Mouse (Mus musculus): Measurements from ENCODE around the gene Nf2. TPM values are rescaled to one million over a fixed set of nuclear protein-coding genes. Genes with fewer than 3 reads are reported as not detected.
A peak's percentile ranks its signal among the peaks of the same experiment; 100 is the strongest.
"Not testable (repeated sequence)": the region's sequence is repeated elsewhere in the genome, so short reads cannot be mapped to it uniquely, and the experiment has no call there.

The Nf2 gene
- polyA plus RNA-seq, 1 experiment from 2014 or later: 68.1 TPM

DNA sequence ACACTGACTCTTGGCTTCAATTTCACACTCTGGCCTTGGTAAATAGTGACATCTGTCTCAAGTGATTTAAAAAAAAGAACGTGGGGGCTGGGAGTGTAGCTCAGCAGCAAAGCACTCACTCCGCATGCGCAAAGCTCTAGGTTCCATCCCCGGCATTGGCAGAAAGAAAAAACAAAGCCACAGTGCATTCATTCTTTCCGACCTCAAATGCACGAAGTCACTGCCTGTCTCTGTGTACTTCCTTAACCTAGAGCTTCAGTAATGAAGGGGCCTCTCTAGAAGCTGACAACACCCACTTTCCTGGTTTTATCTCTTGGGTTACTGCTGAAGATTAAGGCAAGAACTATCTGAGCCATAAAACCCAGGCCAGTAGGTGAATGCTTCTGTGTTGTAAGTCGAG, 45.4 kb downstream of the Nf2 start:
- H3K9ac ChIP-seq (ENCODE audit: low read depth, low read length): no peak overlapping the region
- H3K36me3 ChIP-seq (ENCODE audit: control insufficient read depth, insufficient read depth, low read length): no peaks in the 10 kb centered on the region
- H3K27me3 ChIP-seq (replicated peaks; ENCODE audit: control insufficient read depth, insufficient read depth, low read length): no peaks in the 10 kb centered on the region
- ATAC-seq: no peak
- no peak overlapping the region for H3K4me3 ChIP-seq (ENCODE audit: low read length)
- peak overlapping the region; percentile 62 for H3K27ac ChIP-seq (ENCODE audit: low read depth, low read length)
- 47% methylated on average over 7 of the region's 7 CpGs for WGBS
- H3K4me2 ChIP-seq (ENCODE audit: low read length): no peak overlapping the region
- H3K4me1 ChIP-seq (ENCODE audit: control insufficient read depth, insufficient read depth, low read depth, low read length): peaks cover 11% of the 10 kb centered on the region
- H3K9me3 ChIP-seq (ENCODE audit: control insufficient read depth, low read length): no peaks in the 10 kb centered on the region

DNA sequence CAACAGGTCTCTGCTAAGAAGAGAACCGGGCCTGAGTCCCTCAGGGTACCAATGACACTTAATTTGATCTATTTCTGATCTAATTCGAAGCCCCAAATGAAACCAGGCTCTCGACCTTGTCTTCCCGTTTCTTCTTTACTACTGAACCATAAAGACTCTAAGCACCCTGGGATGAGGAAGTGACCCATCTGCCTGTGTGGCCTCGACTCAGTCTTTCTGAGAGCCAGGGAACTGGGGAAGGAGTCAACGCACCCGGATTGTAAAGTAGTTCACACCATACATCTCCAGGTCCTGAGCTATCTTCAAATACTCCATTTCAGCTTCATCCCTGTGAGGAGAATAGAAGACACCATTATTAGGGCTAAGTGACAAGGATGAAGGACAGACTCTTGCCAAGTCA, 45.9 kb downstream of the Nf2 start:
- ATAC-seq: peak; percentile 73

DNA sequence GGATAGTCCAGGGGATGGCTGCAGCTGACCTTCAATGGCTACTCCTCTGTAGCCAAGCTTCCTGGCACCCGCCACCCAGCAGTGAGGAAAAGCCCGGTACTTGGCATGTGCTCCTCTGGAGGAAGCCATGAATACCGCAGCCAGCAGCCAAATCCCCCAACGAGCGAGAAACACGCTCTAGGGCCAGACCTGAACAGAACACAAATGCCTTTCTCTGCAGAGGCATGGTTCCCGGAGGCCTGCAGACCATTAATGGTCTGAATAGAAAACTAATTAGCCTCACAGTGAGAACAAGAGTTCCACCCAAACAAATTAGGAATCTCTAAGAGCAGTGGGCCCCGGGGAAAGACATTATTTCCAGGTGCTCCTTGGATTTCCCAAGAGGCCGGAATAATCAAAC, 46.3 kb downstream of the Nf2 start:
- no peak overlapping the region for H3K4me2 ChIP-seq (ENCODE audit: low read length)
- 40% methylated on average over 9 of the region's 9 CpGs for WGBS
- no peaks in the 10 kb centered on the region for H3K27me3 ChIP-seq (replicated peaks; ENCODE audit: control insufficient read depth, insufficient read depth, low read length)
- no peak overlapping the region for H3K9ac ChIP-seq (ENCODE audit: low read depth, low read length)
- H3K9me3 ChIP-seq (ENCODE audit: control insufficient read depth, low read length): no peaks in the 10 kb centered on the region
- ATAC-seq: peak; percentile 96
- H3K4me3 ChIP-seq (ENCODE audit: low read length): no peak overlapping the region
- peak overlapping the region; percentile 62 for H3K27ac ChIP-seq (ENCODE audit: low read depth, low read length)
- H3K4me1 ChIP-seq (ENCODE audit: control insufficient read depth, insufficient read depth, low read depth, low read length): peaks cover 11% of the 10 kb centered on the region
- no peaks in the 10 kb centered on the region; the same call in 1 of the 2 replicates for H3K36me3 ChIP-seq (ENCODE audit: control insufficient read depth, insufficient read depth, low read length)

More for the DNA sequence above, 45.9 kb downstream of the Nf2 start:
- Histone ChIP-seq H3K4me1 (ENCODE audit: control insufficient read depth, insufficient read depth, low read depth, low read length) (peaks cover 11% of the 10 kb centered on the region), H3K27ac (ENCODE audit: low read depth, low read length) (peak overlapping the region; percentile 62), H3K4me2 (ENCODE audit: low read length) (no peak overlapping the region), H3K36me3 (ENCODE audit: control insufficient read depth, insufficient read depth, low read length) (no peaks in the 10 kb centered on the region), H3K27me3 (replicated peaks; ENCODE audit: control insufficient read depth, insufficient read depth, low read length) (no peaks in the 10 kb centered on the region), H3K9me3 (ENCODE audit: control insufficient read depth, low read length) (no peaks in the 10 kb centered on the region), H3K9ac (ENCODE audit: low read depth, low read length) (no peak overlapping the region), H3K4me3 (ENCODE audit: low read length) (no peak overlapping the region)
- WGBS: 40% methylated on average over 7 of the region's 7 CpGs

DNA sequence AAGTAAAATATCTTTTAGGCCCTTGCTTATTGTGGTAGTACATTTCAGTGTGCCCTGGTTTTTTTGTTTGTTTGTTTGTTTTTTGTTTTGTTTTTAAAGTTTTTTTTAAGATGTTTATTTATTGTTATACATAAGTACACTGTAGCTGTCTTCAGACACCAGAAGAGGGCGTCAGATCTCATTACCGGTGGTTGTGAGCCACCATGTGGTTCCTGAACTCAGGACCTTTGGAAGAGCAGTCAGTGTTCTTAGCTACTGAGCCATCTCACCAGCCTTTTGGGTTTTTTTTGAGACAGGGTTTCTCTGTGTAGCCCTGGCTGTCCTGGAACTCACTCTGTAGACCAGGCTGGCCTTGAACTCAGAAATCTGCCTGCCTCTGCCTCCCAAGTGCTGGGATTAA, 46.9 kb downstream of the Nf2 start:
- not testable (repeated sequence) for H3K9me3 ChIP-seq (ENCODE audit: control insufficient read depth, low read length)
- 94% methylated on average over 2 of the region's 2 CpGs for WGBS

DNA sequence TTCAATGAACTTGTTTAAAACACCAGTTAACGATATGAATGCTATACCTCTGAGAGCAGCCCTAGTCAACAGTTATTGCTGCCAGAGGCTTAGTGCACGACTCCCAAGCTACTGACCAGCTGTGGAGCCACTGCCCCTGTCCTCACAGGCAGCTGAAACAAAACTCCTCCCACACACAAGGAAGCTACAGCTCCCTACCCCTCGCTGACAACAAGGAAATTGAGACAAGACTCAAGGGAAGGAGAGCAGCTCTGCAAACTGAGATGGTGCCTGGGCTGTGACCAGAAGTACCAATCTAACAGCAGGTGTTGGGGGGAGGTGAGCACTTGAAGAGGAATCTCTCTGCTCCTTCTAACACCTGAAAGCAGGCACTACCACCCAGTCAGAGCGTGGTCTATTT, 48.7 kb downstream of the Nf2 start:
- no peak for ATAC-seq
- Histone ChIP-seq H3K9ac (ENCODE audit: low read depth, low read length) (no peak overlapping the region), H3K4me1 (ENCODE audit: control insufficient read depth, insufficient read depth, low read depth, low read length) (peaks cover 11% of the 10 kb centered on the region), H3K27me3 (replicated peaks; ENCODE audit: control insufficient read depth, insufficient read depth, low read length) (no peaks in the 10 kb centered on the region), H3K36me3 (ENCODE audit: control insufficient read depth, insufficient read depth, low read length) (peaks cover 4% of the 10 kb centered on the region; the same call in 1 of the 2 replicates), H3K4me3 (ENCODE audit: low read length) (no peak overlapping the region), H3K4me2 (ENCODE audit: low read length) (no peak overlapping the region), H3K9me3 (ENCODE audit: control insufficient read depth, low read length) (no peaks in the 10 kb centered on the region), H3K27ac (ENCODE audit: low read depth, low read length) (no peak overlapping the region)
- 65% methylated on average over 4 of the region's 4 CpGs for WGBS

More for the DNA sequence above, 46.9 kb downstream of the Nf2 start:
- not testable (repeated sequence) for H3K27ac ChIP-seq (ENCODE audit: low read depth, low read length); H3K36me3 ChIP-seq (ENCODE audit: control insufficient read depth, insufficient read depth, low read length); ATAC-seq; H3K4me3 ChIP-seq (ENCODE audit: low read length); H3K4me2 ChIP-seq (ENCODE audit: low read length); H3K9ac ChIP-seq (ENCODE audit: low read depth, low read length); H3K27me3 ChIP-seq (replicated peaks; ENCODE audit: control insufficient read depth, insufficient read depth, low read length)
- peaks cover 11% of the 10 kb centered on the region for H3K4me1 ChIP-seq (ENCODE audit: control insufficient read depth, insufficient read depth, low read depth, low read length)

DNA sequence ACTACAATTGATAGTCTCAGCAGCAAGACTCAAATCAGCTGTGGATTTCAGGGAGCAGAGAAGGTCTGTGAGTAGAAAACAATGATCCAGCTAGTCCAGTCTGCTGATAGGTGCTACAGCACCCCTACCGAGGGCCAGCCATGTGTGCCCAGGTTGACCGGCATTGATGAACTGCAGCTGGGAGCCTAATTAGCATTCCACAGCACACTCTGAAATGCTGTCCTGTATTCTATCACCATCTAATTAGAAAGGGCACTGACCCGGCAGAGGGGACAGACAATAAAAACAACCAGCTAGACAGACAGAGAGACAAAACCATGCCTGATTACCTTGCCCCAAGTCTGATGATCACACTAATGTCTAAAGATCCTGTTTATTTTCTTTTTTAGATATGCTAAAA, 56.3 kb downstream of the Nf2 start:
- 12% methylated on average over 3 of the region's 3 CpGs for WGBS
- H3K9ac ChIP-seq (ENCODE audit: low read depth, low read length): no peak overlapping the region
- ATAC-seq: no peak

DNA sequence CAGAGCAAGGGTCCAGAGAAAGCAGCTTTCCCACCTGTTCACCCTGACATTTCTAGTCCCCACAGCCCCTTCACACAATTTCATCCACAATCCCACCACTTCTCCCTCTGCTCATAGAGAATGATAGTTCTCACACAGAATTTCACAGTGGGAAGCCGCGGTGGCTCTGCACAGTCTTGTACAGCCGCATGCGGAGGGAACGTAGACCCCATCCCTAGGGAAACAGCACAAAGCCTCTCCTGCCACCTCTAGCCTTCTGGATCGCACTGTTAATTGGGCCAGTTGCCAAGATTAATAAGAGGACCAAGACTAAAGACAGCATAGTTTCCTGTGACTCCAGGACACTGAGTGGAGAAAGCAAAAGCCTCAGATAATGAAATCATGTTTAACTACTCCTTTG, 57.8 kb downstream of the Nf2 start:
- Histone ChIP-seq H3K4me1 (ENCODE audit: control insufficient read depth, insufficient read depth, low read depth, low read length) (no peaks in the 10 kb centered on the region; the same call in 1 of the 2 replicates), H3K27ac (ENCODE audit: low read depth, low read length) (no peak overlapping the region), H3K9ac (ENCODE audit: low read depth, low read length) (no peak overlapping the region), H3K36me3 (ENCODE audit: control insufficient read depth, insufficient read depth, low read length) (peaks cover 11% of the 10 kb centered on the region), H3K4me2 (ENCODE audit: low read length) (no peak overlapping the region), H3K9me3 (ENCODE audit: control insufficient read depth, low read length) (no peaks in the 10 kb centered on the region), H3K27me3 (replicated peaks; ENCODE audit: control insufficient read depth, insufficient read depth, low read length) (no peaks in the 10 kb centered on the region), H3K4me3 (ENCODE audit: low read length) (no peak overlapping the region)
- WGBS: 25% methylated on average over 6 of the region's 6 CpGs
- ATAC-seq: peak; percentile 58; the same call in 1 of the 2 replicates

More for the DNA sequence above, 56.3 kb downstream of the Nf2 start:
- Histone ChIP-seq H3K36me3 (ENCODE audit: control insufficient read depth, insufficient read depth, low read length) (peaks cover 9% of the 10 kb centered on the region), H3K9me3 (ENCODE audit: control insufficient read depth, low read length) (no peaks in the 10 kb centered on the region), H3K27ac (ENCODE audit: low read depth, low read length) (no peak overlapping the region), H3K4me3 (ENCODE audit: low read length) (no peak overlapping the region), H3K4me2 (ENCODE audit: low read length) (no peak overlapping the region), H3K27me3 (replicated peaks; ENCODE audit: control insufficient read depth, insufficient read depth, low read length) (no peaks in the 10 kb centered on the region), H3K4me1 (ENCODE audit: control insufficient read depth, insufficient read depth, low read depth, low read length) (no peaks in the 10 kb centered on the region; the same call in 1 of the 2 replicates)

DNA sequence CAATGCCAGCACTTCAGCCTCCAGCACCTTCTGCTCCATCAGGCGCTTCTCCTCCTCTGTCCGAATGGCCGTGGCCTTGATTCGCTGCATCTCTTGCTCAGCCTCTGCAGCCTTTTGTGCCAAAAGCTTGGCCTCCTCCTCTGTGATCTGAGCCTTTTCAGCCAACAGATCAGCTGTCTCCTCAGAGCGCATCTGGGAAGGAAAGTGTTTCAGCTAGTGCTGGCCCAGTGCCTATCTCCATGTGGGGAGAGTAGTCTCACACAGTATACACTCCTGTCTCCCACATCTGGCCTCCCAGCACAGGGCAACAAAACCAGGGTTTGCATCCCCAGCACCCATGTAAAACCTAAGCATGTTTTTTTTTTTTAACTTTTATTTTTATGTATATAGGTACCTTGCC, 59.6 kb downstream of the Nf2 start:
- no peaks in the 10 kb centered on the region for H3K27me3 ChIP-seq (replicated peaks; ENCODE audit: control insufficient read depth, insufficient read depth, low read length)
- H3K4me3 ChIP-seq (ENCODE audit: low read length): no peak overlapping the region
- peaks cover 19% of the 10 kb centered on the region for H3K36me3 ChIP-seq (ENCODE audit: control insufficient read depth, insufficient read depth, low read length)
- no peak for ATAC-seq
- H3K27ac ChIP-seq (ENCODE audit: low read depth, low read length): no peak overlapping the region
- WGBS: 79% methylated on average over 5 of the region's 5 CpGs
- no peak overlapping the region for H3K4me2 ChIP-seq (ENCODE audit: low read length)
- no peak overlapping the region for H3K9ac ChIP-seq (ENCODE audit: low read depth, low read length)
- H3K9me3 ChIP-seq (ENCODE audit: control insufficient read depth, low read length): no peaks in the 10 kb centered on the region
- no peaks in the 10 kb centered on the region; the same call in 1 of the 2 replicates for H3K4me1 ChIP-seq (ENCODE audit: control insufficient read depth, insufficient read depth, low read depth, low read length)

DNA sequence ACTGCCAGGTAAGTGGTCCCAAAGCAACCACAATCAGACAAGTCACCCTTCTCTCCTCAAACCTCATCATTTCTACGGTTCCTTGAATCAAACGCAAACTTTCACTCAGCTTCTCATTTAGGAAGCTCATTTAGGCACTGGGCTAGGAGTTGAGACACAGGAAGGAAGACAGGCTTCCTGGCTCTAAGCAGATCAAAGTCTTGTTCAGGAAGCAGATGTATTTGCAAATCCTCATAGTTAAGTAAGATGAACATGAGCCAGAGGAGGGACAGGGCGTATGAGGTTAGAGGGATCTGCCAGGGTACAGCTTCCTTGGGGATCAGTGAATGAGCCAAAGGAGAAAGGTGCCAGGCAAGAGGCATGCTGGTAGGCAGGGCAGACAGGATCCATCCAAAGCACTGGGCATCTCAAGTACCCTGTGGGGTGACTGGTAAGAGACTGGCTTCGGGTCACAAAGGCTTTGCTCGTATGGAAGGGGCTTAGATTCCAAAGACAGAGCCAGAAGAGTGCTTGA, 64.7 kb downstream of the Nf2 start:
- WGBS: 81% methylated on average over 5 of the region's 5 CpGs
- Histone ChIP-seq H3K4me2 (ENCODE audit: low read length) (no peak overlapping the region), H3K4me1 (ENCODE audit: control insufficient read depth, insufficient read depth, low read depth, low read length) (no peaks in the 10 kb centered on the region), H3K9ac (ENCODE audit: low read depth, low read length) (no peak overlapping the region), H3K4me3 (ENCODE audit: low read length) (no peak overlapping the region), H3K36me3 (ENCODE audit: control insufficient read depth, insufficient read depth, low read length) (peaks cover 14% of the 10 kb centered on the region), H3K27ac (ENCODE audit: low read depth, low read length) (no peak overlapping the region), H3K9me3 (ENCODE audit: control insufficient read depth, low read length) (no peaks in the 10 kb centered on the region), H3K27me3 (replicated peaks; ENCODE audit: control insufficient read depth, insufficient read depth, low read length) (no peaks in the 10 kb centered on the region)
- no peak for ATAC-seq

DNA sequence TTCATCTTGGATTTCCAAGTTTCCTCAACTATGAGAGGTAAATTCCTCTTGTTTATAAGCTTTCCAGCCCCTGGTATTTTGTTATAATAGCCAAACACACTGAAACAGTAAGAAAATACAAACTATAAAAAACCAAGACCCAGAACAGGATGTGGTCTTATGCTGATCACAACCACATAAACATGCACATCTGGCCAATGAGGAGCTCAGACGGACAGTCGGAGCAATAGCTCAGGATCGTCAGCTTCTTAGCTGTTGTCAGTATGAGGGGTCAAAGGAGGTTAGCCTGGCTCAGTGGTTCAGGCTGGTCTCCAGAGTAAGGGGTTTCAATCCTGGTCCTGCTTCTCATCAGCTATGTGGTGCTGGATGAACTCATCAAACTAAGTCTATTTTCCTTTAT, 66.2 kb downstream of the Nf2 start:
- peaks cover 14% of the 10 kb centered on the region for H3K36me3 ChIP-seq (ENCODE audit: control insufficient read depth, insufficient read depth, low read length)
- H3K9ac ChIP-seq (ENCODE audit: low read depth, low read length): no peak overlapping the region
- no peak overlapping the region for H3K4me2 ChIP-seq (ENCODE audit: low read length)
- H3K27me3 ChIP-seq (replicated peaks; ENCODE audit: control insufficient read depth, insufficient read depth, low read length): no peaks in the 10 kb centered on the region
- 91% methylated on average over 3 of the region's 3 CpGs for WGBS
- no peaks in the 10 kb centered on the region for H3K4me1 ChIP-seq (ENCODE audit: control insufficient read depth, insufficient read depth, low read depth, low read length)
- no peak overlapping the region for H3K4me3 ChIP-seq (ENCODE audit: low read length)
- no peak overlapping the region for H3K27ac ChIP-seq (ENCODE audit: low read depth, low read length)
- no peak for ATAC-seq
- H3K9me3 ChIP-seq (ENCODE audit: control insufficient read depth, low read length): no peaks in the 10 kb centered on the region
